8 mouse cellular contexts compared by ENCODE assay signal in genomic region chr10:80880131-80880641, GRCm38 (mm10). TPM values are rescaled to one million over a fixed set of nuclear protein-coding genes. Genes with fewer than 3 reads are reported as not detected.
DNase-seq lines count a peak whose midpoint lies in the region; ATAC-seq and TF ChIP-seq lines count a peak whose summit lies in the region.

No protein-coding gene starts in this region.

- no peak overlapping the region for H3ac ChIP-seq in C2C12 (ENCODE audit: control insufficient read depth, insufficient read length, low read depth)

- 9% methylated on average over 5 of the region's 5 CpGs for WGBS in kidney, embryonic 16.5 days
- WGBS in lung, adult 2 months = 7% methylated on average over 5 of the region's 5 CpGs

- H3K79me2 ChIP-seq in C2C12 (ENCODE audit: control insufficient read depth, insufficient read depth) = no peaks in the 10 kb centered on the region

- H3K4me2 ChIP-seq in kidney, embryonic 16.5 days (replicated peaks; ENCODE audit: low read depth, low read length) = no peak overlapping the region

- TF ChIP-seq CTCF in C2C12 (IDR thresholded peaks at IDR 0.05; ENCODE audit: control insufficient read depth, insufficient read depth, insufficient read length) = peak; percentile 90
- TF ChIP-seq CTCF in brain, embryonic 14.5 days (IDR thresholded peaks at IDR 0.05; ENCODE audit: borderline replicate concordance, extremely low read depth, insufficient read depth, insufficient read length) = peak; percentile 84
- peak; percentile 98 for TF ChIP-seq CTCF in lung, adult 2 months (IDR thresholded peaks at IDR 0.05; ENCODE audit: insufficient read depth, low read length)

- no peak overlapping the region for H3K27ac ChIP-seq in kidney, embryonic 16.5 days (ENCODE audit: low read length)

- H3K4me3 ChIP-seq in C2C12 (ENCODE audit: insufficient read depth, poor library complexity, severe bottlenecking) = no peak overlapping the region
- no peak overlapping the region for H3K4me3 ChIP-seq in kidney, embryonic 16.5 days (ENCODE audit: low read length)
- no peak overlapping the region for H3K4me3 ChIP-seq in lung, adult 2 months (replicated peaks; ENCODE audit: extremely low read depth, low read depth, low read length)

- no peaks in the 10 kb centered on the region for H3K4me1 ChIP-seq in kidney, embryonic 16.5 days (ENCODE audit: insufficient read depth, low read length)
- no peaks in the 10 kb centered on the region for H3K4me1 ChIP-seq in lung, adult 2 months (ENCODE audit: control insufficient read depth, insufficient read depth, low read length)

- H3K27me3 ChIP-seq in C2C12 (ENCODE audit: control insufficient read depth, insufficient read depth, insufficient read length) = peaks cover 4% of the 10 kb centered on the region
- no peaks in the 10 kb centered on the region for H3K27me3 ChIP-seq in kidney, embryonic 16.5 days (ENCODE audit: insufficient read depth, low read length)

- no peak overlapping the region for H3K9ac ChIP-seq in kidney, embryonic 16.5 days (replicated peaks; ENCODE audit: low read length)

- H3K9me3 ChIP-seq in kidney, embryonic 16.5 days (ENCODE audit: low read length) = no peaks in the 10 kb centered on the region

- peak; percentile 81 for DNase-seq in 416B (ENCODE audit: low read depth)
- peak; percentile 62 for DNase-seq in brain, embryonic 14.5 days (ENCODE audit: low read depth)
- DNase-seq in gastrocnemius, postnatal 10 days = peak; percentile 77
- DNase-seq in lung, adult 2 months = peak; percentile 57
- DNase-seq in retina, postnatal 1 day = peak; percentile 79
- DNase-seq in frontal cortex, postnatal 10 days (ENCODE audit: low spot score in 2 of 2) = no peak

- H3K79me3 ChIP-seq in C2C12 (ENCODE audit: low read depth) = no peaks in the 10 kb centered on the region

- H3K36me3 ChIP-seq in C2C12 (ENCODE audit: control insufficient read depth, insufficient read depth) = no peaks in the 10 kb centered on the region
- no peaks in the 10 kb centered on the region for H3K36me3 ChIP-seq in kidney, embryonic 16.5 days (ENCODE audit: insufficient read depth, low read length)

- ATAC-seq in kidney, embryonic 16.5 days (ENCODE audit: low FRiP score, low TSS enrichment) = peak; percentile 28; the same call in 1 of the 2 replicates

- TF ChIP-seq POLR2A in brain, embryonic 14.5 days (IDR thresholded peaks at IDR 0.05; ENCODE audit: borderline replicate concordance, extremely low read depth, insufficient read depth, insufficient read length, poor library complexity, severe bottlenecking) = no peak
- no peak for TF ChIP-seq POLR2A in lung, adult 2 months (IDR thresholded peaks at IDR 0.05; ENCODE audit: borderline replicate concordance, extremely low read depth, low read depth, low read length)

TF ChIP-seq in C2C12, 6 proteins besides CTCF, POLR2A, EP300 and RAD21:
- TF ChIP-seq MYOD1 (IDR thresholded peaks at IDR 0.05; ENCODE audit: control insufficient read depth, insufficient read length, low read depth) (no peak), FOSL1 (IDR thresholded peaks at IDR 0.05; ENCODE audit: insufficient read depth, low read length, poor library complexity, severe bottlenecking) (no peak), CEBPB (IDR thresholded peaks at IDR 0.05; ENCODE audit: low read depth) (no peak), MYOG (IDR thresholded peaks at IDR 0.05; ENCODE audit: control insufficient read depth, extremely low read depth, insufficient read length) (no peak), MAX (IDR thresholded peaks at IDR 0.05) (peak; percentile 96), USF1 (IDR thresholded peaks at IDR 0.05; ENCODE audit: low read depth) (peak; percentile 84)

RNA-seq across cellular contexts. Expression of gene Tmprss9, which starts 8.5 kb away (rescaled TPM):
- polyA plus RNA-seq in C2C12 (2012; fragmentation: generic; extraction: Trizol) = 0.02 TPM
- polyA plus RNA-seq in brain, embryonic 14.5 days (2012; rRNA removed) = 0.22 and 0.26 TPM in 2 replicates
- total RNA-seq in gastrocnemius, postnatal 10 days (2021) = under 1 TPM in 1 of 2 experiments, not detected in 1; 0.07 TPM
- polyA plus RNA-seq in kidney, embryonic 16.5 days (2015; fragmentation: Nextera tagmentation; extraction: Ambion mirVana) = 0.08 TPM in 1 of 2 replicates, not detected in the other
- 0.06 and 0.07 TPM in 2 replicates for polyA plus RNA-seq in lung, adult 2 months (2012; rRNA removed)

RNA-seq across cellular contexts. Expression of gene Timm13, which starts 20.6 kb away (rescaled TPM):
- 263 TPM for polyA plus RNA-seq in C2C12 (2012; fragmentation: generic; extraction: Trizol)
- polyA plus RNA-seq in brain, embryonic 14.5 days (2012; rRNA removed) = 174 and 253 TPM in 2 replicates
- total RNA-seq in gastrocnemius, postnatal 10 days (2021) = 100 to 1,000 TPM; 113 to 127 TPM
- 361 and 376 TPM in 2 replicates for polyA plus RNA-seq in kidney, embryonic 16.5 days (2015; fragmentation: Nextera tagmentation; extraction: Ambion mirVana)
- polyA plus RNA-seq in lung, adult 2 months (2012; rRNA removed) = 157 and 196 TPM in 2 replicates

RNA-seq across cellular contexts. Expression of gene Sppl2b, which starts 25.1 kb away (rescaled TPM):
- 31.2 TPM for polyA plus RNA-seq in C2C12 (2012; fragmentation: generic; extraction: Trizol)
- polyA plus RNA-seq in brain, embryonic 14.5 days (2012; rRNA removed) = 110 and 134 TPM in 2 replicates
- 10 to 100 TPM; 30.5 to 33.0 TPM for total RNA-seq in gastrocnemius, postnatal 10 days (2021)
- 52.6 and 54.0 TPM in 2 replicates for polyA plus RNA-seq in kidney, embryonic 16.5 days (2015; fragmentation: Nextera tagmentation; extraction: Ambion mirVana)
- 91.7 and 93.9 TPM in 2 replicates for polyA plus RNA-seq in lung, adult 2 months (2012; rRNA removed)

RNA-seq across cellular contexts. Expression of gene Lsm7, which starts 25.2 kb away (rescaled TPM):
- polyA plus RNA-seq in C2C12 (2012; fragmentation: generic; extraction: Trizol) = 297 TPM
- polyA plus RNA-seq in brain, embryonic 14.5 days (2012; rRNA removed) = 278 and 393 TPM in 2 replicates
- total RNA-seq in gastrocnemius, postnatal 10 days (2021) = 10 to 100 TPM; 36.8 to 42.4 TPM
- 248 and 262 TPM in 2 replicates for polyA plus RNA-seq in kidney, embryonic 16.5 days (2015; fragmentation: Nextera tagmentation; extraction: Ambion mirVana)
- 78.5 and 79.1 TPM in 2 replicates for polyA plus RNA-seq in lung, adult 2 months (2012; rRNA removed)

RNA-seq across cellular contexts. Expression of gene Lingo3, which starts 36.3 kb away (rescaled TPM):
- polyA plus RNA-seq in C2C12 (2012; fragmentation: generic; extraction: Trizol) = 0.05 TPM
- polyA plus RNA-seq in brain, embryonic 14.5 days (2012; rRNA removed) = 5.2 and 7.7 TPM in 2 replicates
- total RNA-seq in gastrocnemius, postnatal 10 days (2021) = 10 to 100 TPM; 31.9 to 32.9 TPM
- 0.66 and 0.71 TPM in 2 replicates for polyA plus RNA-seq in kidney, embryonic 16.5 days (2015; fragmentation: Nextera tagmentation; extraction: Ambion mirVana)
- polyA plus RNA-seq in lung, adult 2 months (2012; rRNA removed) = 0.10 and 0.31 TPM in 2 replicates

Comparison
In these comparisons a context has a peak if more than half of its experiments do, and no peak if none do; other contexts are left out.
1. DNase-seq: peak in 416B (single experiment), brain, embryonic 14.5 days (single experiment), gastrocnemius, postnatal 10 days (single experiment), lung, adult 2 months (single experiment) and retina, postnatal 1 day (single experiment); none in frontal cortex, postnatal 10 days (0 of 2).
2. Peak in every context shown above with its lines, with median percentiles within 50 percentile points of each other: CTCF ChIP-seq.